Comparison of ENCODE assay signal across 9 mouse cellular contexts in the genomic region with DNA sequence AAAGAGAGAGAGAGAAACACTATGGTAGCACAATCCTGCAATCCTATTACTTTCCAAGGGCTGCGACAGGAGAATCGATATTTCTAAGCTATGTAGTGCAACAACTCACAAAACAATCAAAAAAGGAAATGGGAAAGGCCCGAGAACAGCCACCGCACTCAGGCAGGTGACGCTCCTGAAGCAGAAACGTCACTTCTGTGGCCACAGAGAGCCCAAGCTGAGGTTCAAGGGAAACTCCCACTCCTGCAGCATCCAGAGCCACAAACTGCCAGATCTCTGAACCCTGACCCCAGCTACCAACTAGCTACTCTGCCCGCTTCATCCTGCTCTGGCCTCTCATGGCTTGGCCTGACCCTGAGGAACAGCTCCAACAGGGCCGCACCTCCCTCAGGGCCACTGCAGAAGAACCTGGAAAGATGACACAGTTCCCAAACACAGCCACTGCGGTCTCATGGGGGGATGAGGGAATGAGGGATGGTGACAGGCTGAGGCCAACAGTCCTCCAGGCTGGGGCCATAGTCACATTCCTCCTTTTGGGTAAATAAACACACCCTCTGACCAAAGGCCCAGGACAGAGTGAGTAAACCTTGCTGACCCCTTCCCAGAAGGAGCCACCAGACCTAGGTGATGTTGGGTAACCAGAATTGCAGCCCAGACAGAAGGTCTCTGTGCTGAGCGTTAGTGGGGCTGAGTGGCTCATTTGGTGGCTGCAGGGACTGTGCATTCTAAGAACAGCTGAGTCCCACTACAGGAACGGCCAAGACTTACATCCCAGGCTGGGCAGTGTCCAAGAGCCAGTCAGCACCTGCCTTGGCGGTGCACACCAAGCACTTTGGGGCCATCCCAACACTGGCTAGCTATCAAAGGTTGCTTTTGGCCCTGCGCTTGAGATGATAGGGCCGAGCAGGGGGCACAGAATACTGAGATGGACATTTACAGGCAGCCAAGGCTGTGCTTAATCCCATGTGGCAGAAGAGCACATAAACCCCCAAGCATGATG. TPM values are rescaled to one million over a fixed set of nuclear protein-coding genes. Genes with fewer than 3 reads are reported as not detected.
DNase-seq lines count a peak whose midpoint lies in the region; ATAC-seq and TF ChIP-seq lines count a peak whose summit lies in the region.
"Had no signal": no experiment of that assay in that cellular context is flagged by ENCODE, and none has a peak within 500 bp of the region (broad histone marks: within the 10 kb centered on the region; RNA-seq: fewer than 3 reads in every experiment).

No protein-coding gene starts in this region.

- peak overlapping the region; percentile 18 for H3K9ac ChIP-seq in liver, adult 2 months (ENCODE audit: low read depth, low read length)
- H3K9ac ChIP-seq in heart, embryonic 12.5 days: 0 out of 2 replicates have a peak overlapping the region, but pooled peaks have one; percentile 41

- 19% methylated on average over 14 of the region's 14 CpGs for WGBS in liver, adult 2 months
- WGBS in cerebellum, adult 2 months: 65% methylated on average over 14 of the region's 14 CpGs
- 64% methylated on average over 14 of the region's 14 CpGs for WGBS in heart, embryonic 12.5 days

- peaks cover 29% of the 10 kb centered on the region for H3K4me1 ChIP-seq in liver, adult 2 months (ENCODE audit: control insufficient read depth, insufficient read depth, low read length)
- H3K4me1 ChIP-seq in cerebellum, adult 2 months (ENCODE audit: control insufficient read depth, insufficient read depth, low read length): peaks cover 55% of the 10 kb centered on the region
- peaks cover 34% of the 10 kb centered on the region for H3K4me1 ChIP-seq in heart, embryonic 12.5 days (replicated peaks)

- H3K36me3 ChIP-seq in liver, adult 2 months (ENCODE audit: control insufficient read depth, insufficient read depth, low read length): no peaks in the 10 kb centered on the region
- no peaks in the 10 kb centered on the region for H3K36me3 ChIP-seq in heart, embryonic 12.5 days
- H3K36me3 ChIP-seq in myocyte (ENCODE audit: control insufficient read depth, insufficient read depth): no peaks in the 10 kb centered on the region

- no peak for TF ChIP-seq POLR2A in liver, adult 2 months (IDR thresholded peaks at IDR 0.05; ENCODE audit: extremely low read depth, insufficient read depth, low read length)
- no peak for TF ChIP-seq POLR2A in cerebellum, adult 2 months (IDR thresholded peaks at IDR 0.05; ENCODE audit: borderline replicate concordance, insufficient read depth, low read length)
- no peak for TF ChIP-seq POLR2A in myocyte (IDR thresholded peaks at IDR 0.05; ENCODE audit: insufficient read length, low read depth)

- peak overlapping the region; percentile 77 for H3K4me2 ChIP-seq in heart, embryonic 12.5 days
- H3K4me2 ChIP-seq in myocyte (ENCODE audit: low read depth): peak overlapping the region; percentile 94

- peaks cover 34% of the 10 kb centered on the region; the same call in 1 of the 2 replicates for H3K79me2 ChIP-seq in liver, adult 2 months (ENCODE audit: control insufficient read depth, insufficient read depth, low read length)
- peaks cover 36% of the 10 kb centered on the region for H3K79me2 ChIP-seq in myocyte (ENCODE audit: control insufficient read depth, insufficient read depth)

- H3K27ac ChIP-seq in liver, adult 2 months (replicated peaks; ENCODE audit: insufficient read depth, low read depth, low read length): peak overlapping the region; percentile 93
- no peak overlapping the region for H3K27ac ChIP-seq in cerebellum, adult 2 months (ENCODE audit: insufficient read depth, low read length)
- H3K27ac ChIP-seq in heart, embryonic 12.5 days (ENCODE audit: poor library complexity, severe bottlenecking): 0 out of 2 replicates have a peak overlapping the region, but pooled peaks have one; percentile 35
- H3K27ac ChIP-seq: macrophage had no signal

- H3ac ChIP-seq in myocyte (ENCODE audit: control insufficient read depth, insufficient read length): no peak overlapping the region

- no peaks in the 10 kb centered on the region for H3K27me3 ChIP-seq in liver, adult 2 months (ENCODE audit: control insufficient read depth, insufficient read depth, low read length)
- H3K27me3 ChIP-seq in cerebellum, adult 2 months (ENCODE audit: control insufficient read depth, insufficient read depth, low read length): no peaks in the 10 kb centered on the region
- H3K27me3 ChIP-seq in heart, embryonic 12.5 days (replicated peaks): peaks cover 18% of the 10 kb centered on the region
- no peaks in the 10 kb centered on the region for H3K27me3 ChIP-seq in myocyte (ENCODE audit: control insufficient read depth, insufficient read depth, insufficient read length)

- no peak for ATAC-seq in heart, embryonic 12.5 days (ENCODE audit: insufficient number of reproducible peaks, low FRiP score)

- H3K4me3 ChIP-seq in liver, adult 2 months (ENCODE audit: insufficient read depth, low read depth, low read length): no peak overlapping the region
- no peak overlapping the region for H3K4me3 ChIP-seq in cerebellum, adult 2 months (replicated peaks; ENCODE audit: insufficient read depth, low read depth, low read length)
- no peak overlapping the region for H3K4me3 ChIP-seq in heart, embryonic 12.5 days
- peak overlapping the region; percentile 97 for H3K4me3 ChIP-seq in myocyte

- no peaks in the 10 kb centered on the region for H3K9me3 ChIP-seq in heart, embryonic 12.5 days (replicated peaks)

- no peak for TF ChIP-seq CTCF in liver, adult 2 months (IDR thresholded peaks at IDR 0.05; ENCODE audit: low read depth, low read length)
- TF ChIP-seq CTCF in cerebellum, adult 2 months (IDR thresholded peaks at IDR 0.05; ENCODE audit: borderline replicate concordance, insufficient read depth, low read depth, low read length): no peak

- DNase-seq in liver, adult 2 months (ENCODE audit: extremely low read depth, low read depth, low spot score): peak; percentile 99
- no peak for DNase-seq in liver
- peak; percentile 63 to 71 for DNase-seq in cerebellum, adult 2 months
- no peak for DNase-seq in right cerebral cortex, postnatal 14 days
- DNase-seq in spleen, adult 12 weeks (ENCODE audit: low spot score): no peak
- DNase-seq in adrenal gland, postnatal 10 days: no peak

TF ChIP-seq in myocyte, 11 proteins besides CTCF, POLR2A, EP300 and RAD21:
- TF ChIP-seq MYOG (IDR thresholded peaks at IDR 0.05; ENCODE audit: control insufficient read depth in 1 of 3, insufficient read depth in 1 of 3, insufficient read length in 2 of 3, low read depth in 2 of 3) (peak; percentile 46 to 94 (median 76)), MYOD1 (IDR thresholded peaks at IDR 0.05; ENCODE audit: control insufficient read depth in 1 of 3, insufficient read length in 2 of 3, low read depth in 2 of 3) (peak in 2 of 3 experiments; percentile 82 to 85), TCF3 (IDR thresholded peaks at IDR 0.05; ENCODE audit: insufficient read length, low read depth) (no peak)

RNA-seq across cellular contexts. Expression of gene Inf2, which starts 1.2 kb away (rescaled TPM):
- total RNA-seq in liver, adult 2 months (2014; rRNA removed): 15.5 and 22.9 TPM in 2 replicates
- polyA plus RNA-seq in liver, adult 2 months (2012; rRNA removed): 24.6 and 30.7 TPM in 2 replicates
- polyA plus RNA-seq in cerebellum, adult 2 months (2012; rRNA removed): 34.9 and 41.8 TPM in 2 replicates
- polyA plus RNA-seq in heart, embryonic 12.5 days (2016; fragmentation: Nextera tagmentation; extraction: Ambion mirVana): 2.2 and 3.5 TPM in 2 replicates
- polyA plus RNA-seq in myocyte (2012; fragmentation: generic; extraction: Trizol): 70.1 TPM
- 10 to 100 TPM; 21.7 to 25.4 TPM for total RNA-seq in adrenal gland, postnatal 10 days (2021)

RNA-seq across cellular contexts. Expression of gene Adssl1, which starts 32.4 kb away (rescaled TPM):
- 20.5 and 21.7 TPM in 2 replicates for total RNA-seq in liver, adult 2 months (2014; rRNA removed)
- 26.1 and 26.7 TPM in 2 replicates for polyA plus RNA-seq in liver, adult 2 months (2012; rRNA removed)
- 69.3 and 72.0 TPM in 2 replicates for polyA plus RNA-seq in cerebellum, adult 2 months (2012; rRNA removed)
- 81.7 and 86.4 TPM in 2 replicates for polyA plus RNA-seq in heart, embryonic 12.5 days (2016; fragmentation: Nextera tagmentation; extraction: Ambion mirVana)
- polyA plus RNA-seq in myocyte (2012; fragmentation: generic; extraction: Trizol): 202 TPM
- total RNA-seq in adrenal gland, postnatal 10 days (2021): 10 to 100 TPM; 42.9 to 72.4 TPM

RNA-seq across cellular contexts. Expression of gene Siva1, which starts 57.1 kb away (rescaled TPM):
- 11.5 and 15.4 TPM in 2 replicates for total RNA-seq in liver, adult 2 months (2014; rRNA removed)
- 12.8 and 14.9 TPM in 2 replicates for polyA plus RNA-seq in liver, adult 2 months (2012; rRNA removed)
- 33.6 and 34.6 TPM in 2 replicates for polyA plus RNA-seq in cerebellum, adult 2 months (2012; rRNA removed)
- 99.4 and 116 TPM in 2 replicates for polyA plus RNA-seq in heart, embryonic 12.5 days (2016; fragmentation: Nextera tagmentation; extraction: Ambion mirVana)
- polyA plus RNA-seq in myocyte (2012; fragmentation: generic; extraction: Trizol): 85.6 TPM
- 10 to 100 TPM; 35.9 to 46.7 TPM for total RNA-seq in adrenal gland, postnatal 10 days (2021)

Comparison
In these comparisons a context has a peak if more than half of its experiments do, and no peak if none do; other contexts are left out.
1. DNase-seq: peak in liver, adult 2 months (single experiment) and cerebellum, adult 2 months (2 of 2); none in liver (single experiment), right cerebral cortex, postnatal 14 days (single experiment), spleen, adult 12 weeks (single experiment) and adrenal gland, postnatal 10 days (single experiment).